Mouse (Mus musculus) MEL (cell line): ENCODE measurements at regions not wholly inside any gene's neighbourhood (a gene's known extent, or its start where the extent isn't known, plus 50 kb on each side); places are given as distances from the start of the nearest gene placed in this dataset.

Experiments
- CTCF ChIP-seq, 3 experiments: IDR thresholded peaks in 2 of 3; conservative IDR thresholded peaks in 1 of 3; 2 replicates each; pipeline ENCODE4 v1.5.1; 2011 to 2012; ENCODE audit warnings: low read length in 3 of 3, low read depth in 2 of 3, mild to moderate bottlenecking in 2 of 3, improper control_type of control experiment in 1 of 3, inconsistent platforms in 1 of 3, mixed read lengths in 1 of 3, moderate library complexity in 1 of 3; ENCODE audit not compliant: control insufficient read depth in 1 of 3, insufficient read depth in 1 of 3, poor library complexity in 1 of 3, severe bottlenecking in 1 of 3
- POLR2A ChIP-seq, 2 experiments: IDR thresholded peaks; 2 replicates each; pipeline ENCODE4 v1.6.1; 2011 to 2012; ENCODE audit warnings: low read length in 2 of 2, mild to moderate bottlenecking in 2 of 2, control low read depth in 1 of 2, improper control_type of control experiment in 1 of 2, low read depth in 1 of 2, moderate library complexity in 1 of 2; ENCODE audit not compliant: control insufficient read depth in 1 of 2, insufficient read depth in 1 of 2, poor library complexity in 1 of 2
- TAL1 ChIP-seq: IDR thresholded peaks from 2 replicates; pipeline ENCODE4 v1.6.1; 2012; ENCODE audit warnings: mild to moderate bottlenecking, inconsistent platforms, low read length, moderate library complexity, mixed read lengths
- ZKSCAN1 ChIP-seq: IDR thresholded peaks from 2 replicates; pipeline ENCODE4 v1.6.1; 2012; ENCODE audit warnings: low read depth, mild to moderate bottlenecking, inconsistent platforms, low read length, improper control_type of control experiment, moderate library complexity

DNA sequence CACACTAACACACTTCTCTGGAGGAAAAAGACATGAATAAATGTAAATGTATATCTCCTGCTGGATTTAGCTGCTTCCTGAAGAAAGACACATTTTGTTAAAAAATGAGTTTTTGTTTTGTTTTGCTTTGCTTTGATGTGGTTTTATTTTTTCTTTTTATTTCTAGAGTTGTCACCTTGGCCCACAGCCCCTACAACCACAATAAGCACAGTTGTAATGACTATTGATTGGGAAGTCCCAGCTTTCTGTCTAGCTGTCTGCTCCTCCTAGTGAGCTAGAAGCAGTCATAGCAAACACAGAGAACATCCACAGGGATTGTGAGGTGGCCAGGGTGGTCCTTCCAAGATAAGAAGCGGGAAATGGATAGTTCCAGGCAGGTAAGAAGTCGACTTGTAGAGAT is 259.8 kb upstream of the Lrrc3b start:
- TF ChIP-seq POLR2A (IDR thresholded peaks at IDR 0.05; ENCODE audit: control insufficient read depth in 1 of 2, insufficient read depth in 1 of 2, low read depth in 1 of 2, low read length in 2 of 2, poor library complexity in 1 of 2): no peak
- TF ChIP-seq CTCF (IDR thresholded peaks at IDR 0.05 in 2 of 3, conservative IDR thresholded peaks at IDR 0.05 in 1 of 3; ENCODE audit: control insufficient read depth in 1 of 3, insufficient read depth in 1 of 3, low read depth in 2 of 3, low read length in 3 of 3, poor library complexity in 1 of 3, severe bottlenecking in 1 of 3): no peak
- TF ChIP-seq TAL1: no peak
- no peak for TF ChIP-seq ZKSCAN1
